Mouse (Mus musculus) adrenal gland (tissue): ENCODE measurements around the gene Aif1l.

Experiments used
- intact Hi-C: fragments of 180-260 bp; cut with DNase I; formaldehyde crosslinking; loops from one replicate; pipeline ENCODE4 v1.15.1; 2025

Aif1l gene

GRCm38 (mm10) chr2:32008311-32008710 lies 58.4 kb downstream of the Aif1l start:
- intact Hi-C loops, result no loop called here

GRCm38 (mm10) chr2:32008716-32009115 lies 58.8 kb downstream of the Aif1l start:
- intact Hi-C loops, result no loop called here

- intact Hi-C loops, result no loop called here
Measured at GRCm38 (mm10) chr2:32019704-32020103, 69.8 kb downstream of the Aif1l start.

GRCm38 (mm10) chr2:32020229-32020628 lies 70.3 kb downstream of the Aif1l start:
- intact Hi-C loops, result no loop called here
